Mouse (Mus musculus) lung, postnatal 0 days (tissue): ENCODE measurements at regions not wholly inside any gene's neighbourhood (a gene's known extent, or its start where the extent isn't known, plus 50 kb on each side); places are given as distances from the start of the nearest gene placed in this dataset.

ENCODE experiments used
- ATAC-seq: fragments of 200-750 bp; cut with Nextera tagmentation; 2 replicates; pipeline ENCODE4 v1.8.0; 2017; ENCODE audit warnings: moderate library complexity
- DNase-seq: peaks from one replicate; pipeline ENCODE4 v3.0.0-alpha.2; 2016; ENCODE audit warnings: low spot score
- H3K27ac ChIP-seq: fragments of 300-500 bp; sonication (generic); 2 replicates; pipeline ENCODE4 v1.5.1; 2014; ENCODE audit warnings: antibody characterized with exemption, mild to moderate bottlenecking, low read length, mixed read lengths
- H3K27me3 ChIP-seq: fragments of 300-500 bp; sonication (generic); replicated peaks from 2 replicates; pipeline ENCODE4 v1.6.1; 2014; ENCODE audit warnings: low read length, mixed read lengths; ENCODE audit not compliant: insufficient read depth
- H3K36me3 ChIP-seq: fragments of 300-500 bp; sonication (generic); 2 replicates; pipeline ENCODE4 v1.6.1; 2014; ENCODE audit warnings: low read length, mixed read lengths; ENCODE audit not compliant: insufficient read depth
- H3K4me1 ChIP-seq: fragments of 300-500 bp; sonication (generic); 2 replicates; pipeline ENCODE4 v1.6.1; 2014; ENCODE audit warnings: antibody characterized with exemption, low read depth, low read length, mixed read lengths; ENCODE audit not compliant: insufficient read depth
- H3K4me2 ChIP-seq: fragments of 300-500 bp; sonication (generic); replicated peaks from 2 replicates; pipeline ENCODE4 v1.6.1; 2014; ENCODE audit warnings: low read depth, mild to moderate bottlenecking, low read length, moderate library complexity, mixed read lengths
- H3K4me3 ChIP-seq: fragments of 300-500 bp; sonication (generic); 2 replicates; pipeline ENCODE4 v1.5.1; 2014; ENCODE audit warnings: low read depth, low read length
- H3K9ac ChIP-seq: fragments of 300-500 bp; sonication (generic); replicated peaks from 2 replicates; pipeline ENCODE4 v1.6.1; 2014; ENCODE audit warnings: low read depth, mild to moderate bottlenecking
- H3K9me3 ChIP-seq: fragments of 300-500 bp; sonication (generic); 2 replicates; pipeline ENCODE4 v1.6.1; 2016; ENCODE audit warnings: low read length, mixed read lengths
- CTCF ChIP-seq: IDR thresholded peaks from 2 replicates; pipeline ENCODE4 v1.5.1; 2016; ENCODE audit warnings: antibody characterized with exemption, mild to moderate bottlenecking
- EP300 ChIP-seq: IDR thresholded peaks from 2 replicates; pipeline ENCODE4 v1.6.1; 2016; ENCODE audit warnings: antibody characterized with exemption, mild to moderate bottlenecking, control low read depth
- WGBS: fragments of 180-500 bp; shearing (Covaris S2); extraction: QIAGEN DNeasy Blood & Tissue Kit; methylation state at CpG from one replicate; pipeline ENCODE4 v1.1.7; 2014; 5-methylcytosine and 5-hydroxymethylcytosine counted together

DNA sequence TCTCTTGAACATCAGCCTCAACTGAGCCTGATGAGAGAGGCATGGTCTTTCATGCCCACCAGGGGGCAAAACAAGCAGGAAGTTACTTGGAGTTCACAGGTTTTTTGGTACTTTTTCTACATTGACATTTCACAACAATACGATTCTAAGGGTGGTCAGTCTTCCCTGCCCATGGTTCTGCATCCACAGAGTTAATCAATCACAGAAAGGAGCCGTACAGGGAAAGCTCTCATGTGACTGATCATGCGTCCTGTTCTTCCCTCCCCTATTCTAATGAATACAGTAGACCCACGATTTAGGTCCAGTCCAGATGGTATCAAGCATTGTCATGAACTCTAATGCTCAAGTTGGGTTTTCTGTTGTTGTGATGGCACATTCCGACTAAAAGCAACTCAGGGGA, 115.6 kb upstream of the Cyyr1 start:
- Histone ChIP-seq H3K27ac (no peak overlapping the region), H3K27me3 (no peaks in the 10 kb centered on the region), H3K4me1 (no peaks in the 10 kb centered on the region), H3K9me3 (no peaks in the 10 kb centered on the region), H3K4me3 (no peak overlapping the region), H3K4me2 (no peak overlapping the region), H3K36me3 (no peaks in the 10 kb centered on the region), H3K9ac (no peak overlapping the region)
- DNase-seq (no peak), ATAC-seq (no peak)
- no peak for TF ChIP-seq EP300
- no peak; the same call in 1 of the 2 replicates for TF ChIP-seq CTCF
- WGBS: 73% methylated on average over 5 of the region's 5 CpGs

DNA sequence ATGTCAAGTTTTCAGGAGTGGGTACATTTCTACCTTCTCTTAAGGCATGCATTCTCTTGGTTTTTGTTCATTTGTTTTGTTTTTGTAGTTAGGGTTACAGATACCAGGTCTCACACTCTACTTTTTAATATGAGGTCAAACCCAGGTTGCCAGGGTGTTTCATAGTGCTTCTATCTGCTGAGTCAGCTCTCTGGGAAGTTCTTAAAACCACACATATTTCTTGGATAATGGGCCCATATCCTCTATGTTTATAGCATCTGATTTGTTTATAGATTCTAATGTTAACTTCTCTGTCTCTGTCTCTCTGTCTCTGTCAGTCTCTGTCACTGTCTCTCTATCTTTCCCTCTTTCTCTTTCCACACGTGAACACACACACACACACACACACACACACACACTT, 114.6 kb upstream of the Cyyr1 start:
- ATAC-seq (no peak), DNase-seq (no peak)
- Histone ChIP-seq H3K4me1 (no peaks in the 10 kb centered on the region), H3K27me3 (no peaks in the 10 kb centered on the region), H3K4me3 (no peak overlapping the region), H3K9me3 (no peaks in the 10 kb centered on the region), H3K27ac (no peak overlapping the region), H3K36me3 (no peaks in the 10 kb centered on the region), H3K4me2 (no peak overlapping the region), H3K9ac (no peak overlapping the region)
- WGBS: 50% methylated on average over 1 of the region's 1 CpGs
- TF ChIP-seq EP300 (no peak), CTCF (no peak)

DNA sequence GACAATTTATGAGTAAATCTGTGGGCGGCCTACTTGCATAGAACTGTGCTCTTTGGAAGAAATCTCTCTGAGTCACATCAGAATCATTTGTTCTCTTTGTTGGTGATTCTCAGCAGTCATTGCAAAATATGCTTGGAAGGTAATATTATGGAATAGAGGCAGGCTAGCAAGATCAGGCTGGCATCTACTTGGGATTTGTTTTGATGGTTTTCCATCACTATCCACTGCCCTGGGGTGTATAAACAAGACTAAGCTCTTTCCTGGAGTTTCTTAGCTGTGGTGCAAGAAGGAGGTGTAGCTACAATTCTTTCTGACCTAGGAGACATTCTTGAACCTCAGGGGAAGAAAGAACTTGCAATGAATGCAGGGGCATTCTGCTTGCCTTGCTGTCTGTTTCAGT, 96.3 kb upstream of the Cyyr1 start:
- TF ChIP-seq CTCF: no peak
- TF ChIP-seq EP300: no peak
- ATAC-seq (no peak), DNase-seq (no peak)
- H3K27me3 ChIP-seq: no peaks in the 10 kb centered on the region
- no peak overlapping the region for H3K4me2 ChIP-seq
- H3K4me1 ChIP-seq: no peaks in the 10 kb centered on the region
- 100% methylated on average over 1 of the region's 1 CpGs for WGBS
- no peaks in the 10 kb centered on the region for H3K36me3 ChIP-seq
- H3K9me3 ChIP-seq: no peaks in the 10 kb centered on the region
- no peak overlapping the region for H3K27ac ChIP-seq
- no peak overlapping the region for H3K4me3 ChIP-seq
- H3K9ac ChIP-seq: no peak overlapping the region

DNA sequence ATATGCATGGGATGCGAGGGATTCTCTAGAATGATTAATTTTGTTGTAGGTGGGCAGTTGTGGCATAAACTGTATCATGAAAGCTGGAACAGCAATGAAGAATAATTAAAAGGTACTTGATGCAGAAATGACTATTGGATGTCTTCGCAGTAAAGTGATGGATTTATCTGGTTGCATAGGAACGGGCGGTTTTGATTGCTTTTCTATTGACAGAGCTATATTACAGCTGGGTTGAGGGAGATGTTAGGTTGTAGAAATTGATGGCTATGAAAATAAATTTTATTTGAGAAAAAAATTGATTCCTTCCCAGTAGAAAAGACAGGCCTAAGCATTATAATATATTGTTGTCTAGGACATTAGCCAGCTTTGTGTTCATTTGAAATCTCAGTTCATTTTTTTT, 87.8 kb upstream of the Cyyr1 start:
- Histone ChIP-seq H3K4me2 (no peak overlapping the region), H3K4me1 (no peaks in the 10 kb centered on the region), H3K27me3 (no peaks in the 10 kb centered on the region), H3K36me3 (no peaks in the 10 kb centered on the region), H3K9me3 (no peaks in the 10 kb centered on the region), H3K27ac (no peak overlapping the region), H3K9ac (no peak overlapping the region), H3K4me3 (no peak overlapping the region)
- DNase-seq (no peak), ATAC-seq (no peak)
- no peak for TF ChIP-seq EP300
- TF ChIP-seq CTCF: no peak
- WGBS: 84% methylated on average over 4 of the region's 4 CpGs

DNA sequence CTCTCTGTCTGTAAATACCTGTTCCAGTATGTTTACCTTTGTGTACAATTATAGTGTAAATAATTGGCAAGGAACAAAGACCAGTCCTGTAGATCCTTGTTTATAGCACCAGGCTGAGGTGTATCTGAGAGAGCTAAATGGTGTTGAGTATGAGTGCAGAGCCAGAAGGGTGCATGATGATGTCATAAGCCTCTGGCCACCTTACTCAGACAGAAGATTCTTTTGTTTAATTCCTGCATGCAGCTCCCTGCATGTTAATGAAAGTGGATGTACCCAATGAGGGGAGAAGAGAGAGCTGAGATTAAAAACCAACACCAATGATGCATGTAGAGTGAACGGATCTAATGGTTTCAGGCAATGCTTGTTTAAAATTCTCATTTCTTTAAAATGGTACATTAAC, 83.9 kb upstream of the Cyyr1 start:
- ATAC-seq (no peak), DNase-seq (no peak)
- no peak overlapping the region for H3K9ac ChIP-seq
- no peak overlapping the region for H3K27ac ChIP-seq
- H3K4me2 ChIP-seq: no peak overlapping the region
- no peaks in the 10 kb centered on the region for H3K9me3 ChIP-seq
- WGBS: 82% methylated on average over 1 of the region's 1 CpGs
- no peak overlapping the region for H3K4me3 ChIP-seq
- H3K27me3 ChIP-seq: no peaks in the 10 kb centered on the region
- no peaks in the 10 kb centered on the region for H3K36me3 ChIP-seq
- no peak for TF ChIP-seq EP300
- no peak for TF ChIP-seq CTCF
- no peaks in the 10 kb centered on the region for H3K4me1 ChIP-seq

DNA sequence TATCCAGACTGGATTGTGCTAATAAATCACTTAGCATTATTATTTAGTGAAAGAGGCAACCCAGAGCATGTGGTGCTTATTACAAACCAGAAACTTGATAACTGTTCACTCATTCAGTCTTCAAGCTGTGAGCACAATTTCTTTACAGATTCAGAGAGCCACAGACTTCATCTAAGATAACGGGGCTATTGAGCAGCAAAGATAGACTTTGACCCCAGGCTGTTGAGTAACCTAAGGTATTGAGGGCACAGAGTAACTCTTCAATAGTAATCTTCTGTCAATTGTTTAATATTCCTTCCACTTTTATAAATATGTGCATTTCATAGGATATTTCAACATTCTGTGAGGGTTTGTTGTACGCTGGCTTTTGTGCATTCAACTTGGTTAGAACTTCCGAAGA, 76.5 kb upstream of the Cyyr1 start:
- Histone ChIP-seq H3K36me3 (no peaks in the 10 kb centered on the region), H3K4me1 (no peaks in the 10 kb centered on the region), H3K9ac (no peak overlapping the region), H3K4me2 (no peak overlapping the region), H3K27me3 (no peaks in the 10 kb centered on the region), H3K27ac (no peak overlapping the region), H3K9me3 (no peaks in the 10 kb centered on the region), H3K4me3 (no peak overlapping the region)
- no peak for ATAC-seq
- no peak for TF ChIP-seq CTCF
- no peak for TF ChIP-seq EP300
- no peak for DNase-seq
- 78% methylated on average over 3 of the region's 3 CpGs for WGBS

DNA sequence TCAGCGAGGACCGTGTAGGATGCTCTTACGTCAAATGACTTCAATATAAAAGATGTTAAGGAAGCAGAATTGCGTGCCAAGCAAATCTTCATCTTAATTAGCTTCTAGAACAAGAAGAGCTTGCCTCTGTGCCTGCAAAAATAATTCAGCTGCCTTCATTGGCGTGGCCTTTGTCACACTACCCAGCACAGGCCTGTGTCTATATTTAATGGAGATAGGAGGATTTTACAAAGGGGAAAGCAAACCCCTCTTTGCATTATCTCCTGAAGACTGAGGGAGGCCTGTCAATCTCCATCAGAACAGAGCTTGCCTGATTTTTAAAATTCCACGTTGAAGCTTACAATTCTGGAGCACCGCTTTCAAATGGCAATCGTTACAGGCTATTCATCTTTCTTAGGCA, 71.3 kb upstream of the Cyyr1 start:
- H3K27me3 ChIP-seq: no peaks in the 10 kb centered on the region
- H3K4me1 ChIP-seq: no peaks in the 10 kb centered on the region
- WGBS: 78% methylated on average over 8 of the region's 8 CpGs
- ATAC-seq (no peak), DNase-seq (no peak)
- H3K36me3 ChIP-seq: no peaks in the 10 kb centered on the region
- H3K27ac ChIP-seq: no peak overlapping the region
- H3K9me3 ChIP-seq: no peaks in the 10 kb centered on the region
- no peak overlapping the region for H3K4me2 ChIP-seq
- no peak overlapping the region for H3K9ac ChIP-seq
- no peak overlapping the region for H3K4me3 ChIP-seq
- TF ChIP-seq EP300 (no peak), CTCF (no peak)
